Mouse (Mus musculus) hindbrain, embryonic 13.5 days (tissue): ENCODE results near the gene Adamtsl1. TPM values are rescaled to one million over a fixed set of nuclear protein-coding genes. Genes with fewer than 3 reads are reported as not detected.

Experiments used
- ATAC-seq: fragments of 200-750 bp; cut with Nextera tagmentation; 2 replicates; pipeline ENCODE4 v1.8.0; 2017; ENCODE audit warnings: moderate TSS enrichment; ENCODE audit not compliant: low FRiP score
- H3K27ac ChIP-seq: fragments of 300-500 bp; sonication (generic); 2 replicates; pipeline ENCODE4 v1.5.1; 2015; ENCODE audit warnings: inconsistent platforms, mild to moderate bottlenecking, moderate library complexity
- H3K27me3 ChIP-seq: fragments of 300-500 bp; sonication (generic); 2 replicates; pipeline ENCODE4 v1.6.1; 2015; ENCODE audit warnings: mild to moderate bottlenecking, inconsistent platforms
- H3K36me3 ChIP-seq: fragments of 300-500 bp; sonication (generic); 2 replicates; pipeline ENCODE4 v1.6.1; 2015; ENCODE audit warnings: mild to moderate bottlenecking, inconsistent platforms
- H3K4me1 ChIP-seq: fragments of 300-500 bp; sonication (generic); replicated peaks from 2 replicates; pipeline ENCODE4 v1.6.1; 2015; ENCODE audit warnings: inconsistent platforms
- H3K4me2 ChIP-seq: fragments of 300-500 bp; sonication (generic); 2 replicates; pipeline ENCODE4 v1.6.1; 2015; ENCODE audit warnings: inconsistent platforms, mild to moderate bottlenecking, moderate library complexity
- H3K4me3 ChIP-seq: fragments of 300-500 bp; sonication (generic); 2 replicates; pipeline ENCODE4 v1.5.1; 2015; ENCODE audit warnings: mild to moderate bottlenecking, inconsistent platforms
- H3K9ac ChIP-seq: fragments of 300-500 bp; sonication (generic); 2 replicates; pipeline ENCODE4 v1.6.1; 2015; ENCODE audit warnings: mild to moderate bottlenecking, inconsistent platforms
- H3K9me3 ChIP-seq: fragments of 300-500 bp; sonication (generic); 2 replicates; pipeline ENCODE4 v1.6.1; 2016; ENCODE audit warnings: inconsistent platforms
- WGBS: fragments of 180-500 bp; shearing (Covaris S2); methylation state at CpG from one replicate; pipeline ENCODE4 v1.1.7; 2015; 5-methylcytosine and 5-hydroxymethylcytosine counted together
- polyA plus RNA-seq: library from polyadenylated mRNA; unstranded; fragments of >200 nt; fragmentation: Nextera tagmentation; extraction: Ambion mirVana; gene quantifications from 2 replicates; pipeline ENCODE4 v1.2.1, GENCODE M21; 2015

Gene Adamtsl1
- polyA plus RNA-seq, 1 experiment from 2014 or later = 11.6 TPM

GRCm38 (mm10) chr4:85695237-85695636 is 181.3 kb downstream of the Adamtsl1 start:
- Histone ChIP-seq H3K4me2 (no peak overlapping the region), H3K4me1 (no peaks in the 10 kb centered on the region), H3K27me3 (no peaks in the 10 kb centered on the region), H3K27ac (no peak overlapping the region), H3K4me3 (no peak overlapping the region), H3K36me3 (no peaks in the 10 kb centered on the region), H3K9me3 (peaks cover 3% of the 10 kb centered on the region; the same call in 1 of the 2 replicates), H3K9ac (no peak overlapping the region)
- no peak for ATAC-seq
- 96% methylated on average over 1 of the region's 1 CpGs for WGBS

GRCm38 (mm10) chr4:85707352-85708057 is 193.5 kb downstream of the Adamtsl1 start:
- WGBS = 26% methylated on average over 7 of the region's 7 CpGs
- Histone ChIP-seq H3K4me2 (no peak overlapping the region), H3K9me3 (no peaks in the 10 kb centered on the region), H3K4me3 (no peak overlapping the region), H3K4me1 (peaks cover 12% of the 10 kb centered on the region), H3K27ac (no peak overlapping the region), H3K36me3 (no peaks in the 10 kb centered on the region), H3K9ac (no peak overlapping the region), H3K27me3 (peaks cover 7% of the 10 kb centered on the region; the same call in 1 of the 2 replicates)
- ATAC-seq = peak; percentile 85

GRCm38 (mm10) chr4:85709636-85710035 is 195.7 kb downstream of the Adamtsl1 start:
- Histone ChIP-seq H3K9ac (no peak overlapping the region), H3K4me2 (no peak overlapping the region), H3K36me3 (no peaks in the 10 kb centered on the region), H3K9me3 (no peaks in the 10 kb centered on the region), H3K4me3 (no peak overlapping the region), H3K4me1 (peaks cover 12% of the 10 kb centered on the region), H3K27me3 (0 out of 2 replicates have a peak, but pooled peaks cover 3% of the 10 kb centered on the region), H3K27ac (no peak overlapping the region)
- WGBS = 99% methylated on average over 2 of the region's 2 CpGs
- no peak for ATAC-seq

- WGBS = 83% methylated on average over 3 of the region's 3 CpGs
- Histone ChIP-seq H3K9ac (no peak overlapping the region), H3K9me3 (no peaks in the 10 kb centered on the region), H3K36me3 (no peaks in the 10 kb centered on the region), H3K27me3 (no peaks in the 10 kb centered on the region), H3K27ac (no peak overlapping the region), H3K4me2 (no peak overlapping the region), H3K4me1 (no peaks in the 10 kb centered on the region), H3K4me3 (no peak overlapping the region)
- no peak for ATAC-seq
Observed at GRCm38 (mm10) chr4:85724999-85725398, 211.0 kb downstream of the Adamtsl1 start.

- H3K4me2 ChIP-seq = no peak overlapping the region
- 81% methylated on average over 2 of the region's 2 CpGs for WGBS
- no peaks in the 10 kb centered on the region for H3K9me3 ChIP-seq
- no peak overlapping the region for H3K27ac ChIP-seq
- no peak for ATAC-seq
- H3K27me3 ChIP-seq = no peaks in the 10 kb centered on the region
- no peak overlapping the region for H3K9ac ChIP-seq
- no peaks in the 10 kb centered on the region for H3K4me1 ChIP-seq
- no peak overlapping the region for H3K4me3 ChIP-seq
- H3K36me3 ChIP-seq = no peaks in the 10 kb centered on the region
Observed at GRCm38 (mm10) chr4:85727731-85728130, 213.8 kb downstream of the Adamtsl1 start.

GRCm38 (mm10) chr4:85728416-85728815 is 214.4 kb downstream of the Adamtsl1 start:
- no peak overlapping the region for H3K27ac ChIP-seq
- WGBS = 83% methylated on average over 1 of the region's 1 CpGs
- no peak for ATAC-seq

GRCm38 (mm10) chr4:85740478-85740877 is 226.5 kb downstream of the Adamtsl1 start:
- Histone ChIP-seq H3K4me2 (no peak overlapping the region), H3K36me3 (no peaks in the 10 kb centered on the region), H3K4me3 (no peak overlapping the region), H3K9me3 (no peaks in the 10 kb centered on the region), H3K27ac (no peak overlapping the region), H3K4me1 (no peaks in the 10 kb centered on the region), H3K27me3 (peaks cover 14% of the 10 kb centered on the region), H3K9ac (no peak overlapping the region)
- 78% methylated on average over 4 of the region's 4 CpGs for WGBS
- ATAC-seq = no peak

More at GRCm38 (mm10) chr4:85728416-85728815, 214.4 kb downstream of the Adamtsl1 start:
- H3K9ac ChIP-seq = no peak overlapping the region
- no peaks in the 10 kb centered on the region for H3K27me3 ChIP-seq
- no peaks in the 10 kb centered on the region for H3K4me1 ChIP-seq
- no peaks in the 10 kb centered on the region for H3K9me3 ChIP-seq
- no peak overlapping the region for H3K4me2 ChIP-seq
- no peak overlapping the region for H3K4me3 ChIP-seq
- no peaks in the 10 kb centered on the region for H3K36me3 ChIP-seq

GRCm38 (mm10) chr4:85741825-85742391 is 227.9 kb downstream of the Adamtsl1 start:
- Histone ChIP-seq H3K4me3 (no peak overlapping the region), H3K9me3 (no peaks in the 10 kb centered on the region), H3K36me3 (no peaks in the 10 kb centered on the region), H3K27ac (no peak overlapping the region), H3K9ac (no peak overlapping the region), H3K4me1 (no peaks in the 10 kb centered on the region), H3K4me2 (no peak overlapping the region), H3K27me3 (peaks cover 11% of the 10 kb centered on the region)
- 6% methylated on average over 3 of the region's 3 CpGs for WGBS
- ATAC-seq = no peak

- 78% methylated on average over 1 of the region's 1 CpGs for WGBS
- H3K9ac ChIP-seq = no peak overlapping the region
- H3K27me3 ChIP-seq = peaks cover 10% of the 10 kb centered on the region
Observed at GRCm38 (mm10) chr4:85743427-85743826, 229.5 kb downstream of the Adamtsl1 start.

GRCm38 (mm10) chr4:85762684-85763083 is 248.7 kb downstream of the Adamtsl1 start:
- 76% methylated on average over 3 of the region's 3 CpGs for WGBS
- no peaks in the 10 kb centered on the region for H3K9me3 ChIP-seq
- no peak overlapping the region for H3K27ac ChIP-seq
- no peak overlapping the region for H3K4me2 ChIP-seq
- H3K36me3 ChIP-seq = no peaks in the 10 kb centered on the region
- no peak for ATAC-seq
- no peak overlapping the region for H3K9ac ChIP-seq
- peaks cover 5% of the 10 kb centered on the region for H3K4me1 ChIP-seq
- H3K4me3 ChIP-seq = no peak overlapping the region
- H3K27me3 ChIP-seq = 0 out of 2 replicates have a peak, but pooled peaks cover 2% of the 10 kb centered on the region

More at GRCm38 (mm10) chr4:85743427-85743826, 229.5 kb downstream of the Adamtsl1 start:
- no peak overlapping the region for H3K27ac ChIP-seq
- no peaks in the 10 kb centered on the region for H3K4me1 ChIP-seq
- no peak overlapping the region for H3K4me3 ChIP-seq
- H3K4me2 ChIP-seq = no peak overlapping the region
- no peaks in the 10 kb centered on the region for H3K9me3 ChIP-seq
- H3K36me3 ChIP-seq = no peaks in the 10 kb centered on the region
- ATAC-seq = no peak

- Histone ChIP-seq H3K9ac (no peak overlapping the region), H3K27ac (no peak overlapping the region), H3K36me3 (no peaks in the 10 kb centered on the region), H3K27me3 (0 out of 2 replicates have a peak, but pooled peaks cover 2% of the 10 kb centered on the region), H3K4me3 (no peak overlapping the region), H3K9me3 (no peaks in the 10 kb centered on the region), H3K4me1 (peaks cover 12% of the 10 kb centered on the region), H3K4me2 (no peak overlapping the region)
- WGBS = 56% methylated on average over 5 of the region's 5 CpGs
- peak; percentile 68; the same call in 1 of the 2 replicates for ATAC-seq
Observed at GRCm38 (mm10) chr4:85763161-85764014, 249.4 kb downstream of the Adamtsl1 start.

GRCm38 (mm10) chr4:85764015-85764450 is 250.1 kb downstream of the Adamtsl1 start:
- Histone ChIP-seq H3K4me1 (peaks cover 12% of the 10 kb centered on the region), H3K27me3 (0 out of 2 replicates have a peak, but pooled peaks cover 2% of the 10 kb centered on the region), H3K4me3 (no peak overlapping the region), H3K9ac (no peak overlapping the region), H3K27ac (no peak overlapping the region), H3K36me3 (no peaks in the 10 kb centered on the region), H3K9me3 (no peaks in the 10 kb centered on the region), H3K4me2 (no peak overlapping the region)
- 90% methylated on average over 14 of the region's 14 CpGs for WGBS
- ATAC-seq = no peak
